Comparison of ENCODE assay signal across 8 mouse cellular contexts in genomic region chr12:110775628-110776426, GRCm38 (mm10). TPM values are rescaled to one million over a fixed set of nuclear protein-coding genes. Genes with fewer than 3 reads are reported as not detected.
DNase-seq lines count a peak whose midpoint lies in the region; ATAC-seq lines count a peak whose summit lies in the region.

No protein-coding gene starts in this region.

- H3K27me3 ChIP-seq in megakaryocyte, embryonic 14.5 days (replicated peaks) = no peaks in the 10 kb centered on the region

- peak; percentile 26 to 35 for DNase-seq in heart, postnatal 10 days
- no peak for DNase-seq in heart, postnatal 25 days (ENCODE audit: low spot score)
- no peak for DNase-seq in ovary, adult 18-20 months (ENCODE audit: low spot score)
- DNase-seq in layer of hippocampus, postnatal 14 days (ENCODE audit: low spot score in 2 of 2) = no peak

- intact Hi-C loops in heart, postnatal 10 days (cut with DNase I) = no loop called here
- intact Hi-C loops in heart, postnatal 25 days (cut with DNase I) = no loop called here

- peak; percentile 65 for ATAC-seq in CD4-positive, CD25-positive, alpha-beta regulatory T cell, adult 4 months
- peak; percentile 19 to 72; a peak in 2 of 4 replicates for ATAC-seq in hematopoietic stem cell, adult 5-6 weeks (replicated peaks in 1 of 2; ENCODE audit: insufficient read depth in 1 of 2, low FRiP score in 2 of 2, low TSS enrichment in 1 of 2, low read depth in 1 of 2, poor library complexity in 2 of 2, severe bottlenecking in 2 of 2)
- ATAC-seq in erythroid progenitor cell, adult 5-6 weeks (replicated peaks; ENCODE audit: low FRiP score, poor library complexity, severe bottlenecking) = no peak

- H3K36me3 ChIP-seq in megakaryocyte, embryonic 14.5 days (replicated peaks; ENCODE audit: low read length) = peaks cover 45% of the 10 kb centered on the region

- H3K4me3 ChIP-seq in megakaryocyte, embryonic 14.5 days (replicated peaks) = peak overlapping the region; percentile 69

- H3K9me3 ChIP-seq in megakaryocyte, embryonic 14.5 days = no peaks in the 10 kb centered on the region

- H3K4me1 ChIP-seq in megakaryocyte, embryonic 14.5 days = peaks cover 58% of the 10 kb centered on the region

RNA-seq across cellular contexts. Expression of gene Wdr20, which starts 38.1 kb away (rescaled TPM):
- total RNA-seq in heart, postnatal 10 days (2021) = 10 to 100 TPM; 29.0 to 34.0 TPM
- total RNA-seq in heart, postnatal 25 days (2021) = 10 to 100 TPM; 27.9 to 28.6 TPM
- 10 to 100 TPM; 30.2 to 34.0 TPM for polyA plus RNA-seq in CD4-positive, CD25-positive, alpha-beta regulatory T cell, adult 4 months (2017; shearing (Covaris generic))
- 37.6 and 43.4 TPM in 2 replicates for total RNA-seq in hematopoietic stem cell, adult 5-6 weeks (2017)
- polyA plus RNA-seq in megakaryocyte, embryonic 14.5 days (2012; ENCODE audit: insufficient read depth, low replicate concordance) = 13.1 and 45.3 TPM in 2 replicates
- total RNA-seq in erythroid progenitor cell, adult 5-6 weeks (2015; ENCODE audit: low replicate concordance) = 32.3 and 35.3 TPM in 2 replicates
- 43.7 and 56.5 TPM in 2 replicates for total RNA-seq in erythroid progenitor cell, adult 5-6 weeks (2017; ENCODE audit: low replicate concordance)
- 10 to 100 TPM; 36.9 to 42.8 TPM for total RNA-seq in layer of hippocampus, postnatal 14 days (2021)

Comparison
In these comparisons a context has a peak if more than half of its experiments do, and no peak if none do; other contexts are left out.
1. DNase-seq: peak in heart, postnatal 10 days (2 of 2); none in heart, postnatal 25 days (single experiment), ovary, adult 18-20 months (single experiment) and layer of hippocampus, postnatal 14 days (0 of 2).